Mouse (Mus musculus) cerebellum, postnatal 36 days (tissue): ENCODE measurements around the gene Sdf4.

Experiments
- DNase-seq, 2 experiments: peaks; one replicate each; pipeline ENCODE4 v3.0.0; 2021 to 2022; ENCODE audit warnings: mixed read lengths in 2 of 2

The Sdf4 gene

GRCm38 (mm10) chr4:156008369-156008768 lies 15.7 kb downstream of the Sdf4 start:
- DNase-seq: no peak

GRCm38 (mm10) chr4:156013637-156014036 lies 21.0 kb downstream of the Sdf4 start, which contains the start of gene Tnfrsf4:
Gene Tnfrsf4 (plus strand): TSS chr4:156013843.
- no peak for DNase-seq

- DNase-seq: no peak
Observed at GRCm38 (mm10) chr4:156014436-156014835, 21.8 kb downstream of the Sdf4 start.

- DNase-seq: no peak
Observed at GRCm38 (mm10) chr4:156019771-156020170, 27.1 kb downstream of the Sdf4 start.

- DNase-seq: no peak
Observed at GRCm38 (mm10) chr4:156021381-156021780, 28.7 kb downstream of the Sdf4 start.

GRCm38 (mm10) chr4:156021942-156022419 lies 29.3 kb downstream of the Sdf4 start:
- DNase-seq: no peak

- no peak for DNase-seq
Observed at GRCm38 (mm10) chr4:156023520-156023919, 30.8 kb downstream of the Sdf4 start.

- no peak for DNase-seq
Observed at GRCm38 (mm10) chr4:156024184-156024583, 31.5 kb downstream of the Sdf4 start.

- no peak for DNase-seq
Observed at GRCm38 (mm10) chr4:156026013-156026412, 33.3 kb downstream of the Sdf4 start, which contains the start of gene Tnfrsf18. Gene Tnfrsf18 (plus strand): TSS chr4:156026164.

- DNase-seq: no peak
Observed at GRCm38 (mm10) chr4:156028580-156028979, 35.9 kb downstream of the Sdf4 start.

GRCm38 (mm10) chr4:156030651-156031118 lies 38.0 kb downstream of the Sdf4 start:
- no peak for DNase-seq

- DNase-seq: no peak
Observed at GRCm38 (mm10) chr4:156031255-156031592, 38.6 kb downstream of the Sdf4 start.

- peak; percentile 84 to 86 for DNase-seq
Observed at GRCm38 (mm10) chr4:156031593-156032391, 39.1 kb downstream of the Sdf4 start.

GRCm38 (mm10) chr4:156032856-156033255 lies 40.2 kb downstream of the Sdf4 start:
- no peak for DNase-seq

GRCm38 (mm10) chr4:156033476-156034119 lies 40.9 kb downstream of the Sdf4 start:
- DNase-seq: peak; percentile 44

- DNase-seq: no peak
Observed at GRCm38 (mm10) chr4:156034301-156034700, 41.6 kb downstream of the Sdf4 start.

- no peak for DNase-seq
Observed at GRCm38 (mm10) chr4:156034901-156035300, 42.2 kb downstream of the Sdf4 start.

GRCm38 (mm10) chr4:156044754-156045153 lies 52.1 kb downstream of the Sdf4 start:
- DNase-seq: no peak

- no peak for DNase-seq
Observed at GRCm38 (mm10) chr4:156049779-156050178, 57.1 kb downstream of the Sdf4 start.

GRCm38 (mm10) chr4:156050391-156050980 lies 57.8 kb downstream of the Sdf4 start:
- DNase-seq: no peak

GRCm38 (mm10) chr4:156053113-156053512 lies 60.4 kb downstream of the Sdf4 start:
- DNase-seq: no peak

GRCm38 (mm10) chr4:156054130-156054529 lies 61.5 kb downstream of the Sdf4 start:
- DNase-seq: no peak

GRCm38 (mm10) chr4:156054606-156055005 lies 61.9 kb downstream of the Sdf4 start:
- no peak for DNase-seq

- no peak for DNase-seq
Observed at GRCm38 (mm10) chr4:156055173-156055572, 62.5 kb downstream of the Sdf4 start.
